Mouse (Mus musculus) kidney, adult 11 months (tissue): ENCODE results near the gene Snx5.

Experiments used
- DNase-seq: peaks from one replicate; pipeline ENCODE4 v3.0.0; 2022

Snx5 gene

GRCm38 (mm10) chr2:144270507-144271420 is at the start of gene Snx5, which contains the start of gene Mgme1:
Snx5 (minus strand) TSS chr2:144270906.
Mgme1 (plus strand) TSS chr2:144270663.
- peak; percentile 93 for DNase-seq

DNA sequence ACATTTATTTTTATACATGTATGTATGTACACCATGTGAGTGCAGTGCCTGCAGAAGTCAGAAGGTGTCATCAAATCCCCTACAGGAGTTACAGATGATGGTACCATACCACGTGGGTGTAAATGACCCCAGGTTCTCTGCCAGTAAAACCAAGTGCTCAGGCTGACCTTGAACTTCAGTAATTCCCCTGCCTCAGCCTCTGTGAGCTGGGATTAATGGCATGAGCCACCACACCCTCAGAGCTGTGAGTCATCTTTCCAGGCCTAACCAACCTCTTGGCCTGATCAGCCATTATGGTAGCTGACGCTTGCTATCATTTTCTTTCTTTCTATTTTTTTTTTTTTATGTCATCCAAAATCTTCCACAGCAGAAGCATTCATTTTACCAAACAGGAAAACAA is 40.7 kb upstream of the Snx5 start:
- no peak for DNase-seq

- no peak for DNase-seq
Observed at GRCm38 (mm10) chr2:144310273-144310672, 39.6 kb upstream of the Snx5 start.

GRCm38 (mm10) chr2:144308561-144308960 is 37.9 kb upstream of the Snx5 start:
- peak; percentile 88 for DNase-seq

- DNase-seq: no peak
Observed at GRCm38 (mm10) chr2:144305721-144306294, 35.1 kb upstream of the Snx5 start.

- no peak for DNase-seq
Observed at GRCm38 (mm10) chr2:144301101-144301500, 30.4 kb upstream of the Snx5 start.

DNA sequence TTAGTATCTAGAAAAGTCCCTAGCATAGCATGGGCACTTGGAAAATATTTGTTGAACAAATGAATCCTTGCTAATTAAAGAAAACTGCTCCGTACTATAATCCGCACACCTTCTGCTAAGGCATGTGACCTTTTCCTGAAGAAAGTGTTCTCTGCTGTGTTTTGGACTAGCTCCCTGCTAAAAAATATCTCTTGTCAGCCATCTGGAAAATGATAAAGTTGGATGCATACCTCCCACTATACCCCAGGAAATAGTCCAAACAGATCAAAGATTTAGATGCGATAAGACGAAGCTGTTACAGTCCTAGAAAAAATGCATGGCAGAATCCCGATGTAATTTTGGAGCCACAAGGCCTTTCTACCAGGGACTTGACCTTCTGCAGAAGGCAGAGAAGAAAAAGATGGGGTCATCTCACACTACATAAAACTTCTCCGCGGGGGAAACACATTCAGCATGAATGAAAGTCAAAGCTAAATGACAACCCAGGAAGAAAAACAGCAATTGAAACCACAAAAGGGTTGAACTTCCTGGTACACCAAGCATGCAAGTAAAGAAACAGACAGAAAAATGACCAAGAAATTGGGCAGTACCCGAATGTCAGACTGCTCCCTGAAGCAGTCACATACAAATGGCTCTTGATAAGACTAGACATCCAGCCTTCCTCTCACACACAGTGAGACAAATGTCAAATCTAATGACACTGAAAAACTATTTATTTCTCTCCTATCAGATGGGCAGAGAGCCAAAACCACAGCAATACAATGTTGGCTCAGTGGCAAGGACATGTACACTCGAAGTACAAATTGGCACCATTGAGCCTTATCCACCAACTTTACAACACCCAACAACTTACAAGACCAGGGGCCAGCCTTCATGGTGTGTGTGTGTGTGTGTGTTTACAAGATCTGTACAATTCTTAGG is 29.3 kb upstream of the Snx5 start:
- no peak for DNase-seq

DNA sequence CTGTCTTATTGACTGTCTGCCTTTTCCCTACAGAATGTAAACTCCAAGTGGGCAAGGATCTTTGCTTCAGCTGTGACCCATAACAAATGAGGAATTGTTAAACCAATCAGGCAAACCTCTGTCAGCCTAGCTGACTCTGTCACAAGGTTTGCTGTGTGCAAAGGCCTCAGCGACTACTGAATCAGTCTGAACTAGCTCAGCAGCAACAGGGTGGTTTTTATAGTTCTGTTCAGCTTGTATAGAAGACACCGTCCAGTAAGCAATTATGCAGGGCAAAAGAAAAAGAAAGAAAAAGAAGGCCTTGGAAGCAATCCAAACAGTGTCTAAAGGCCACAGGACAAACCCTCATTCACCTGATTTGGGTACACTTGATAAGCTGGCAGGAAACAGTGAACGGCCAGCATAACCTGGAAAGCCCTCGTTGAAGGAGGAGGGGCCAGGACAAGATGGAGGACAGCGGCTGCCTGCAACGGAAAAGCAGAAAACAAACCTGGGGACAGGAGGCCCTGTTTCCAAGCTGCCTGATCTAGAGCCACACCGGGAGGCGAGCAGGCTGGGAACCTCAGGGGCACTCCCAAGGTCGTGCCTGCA is 24.5 kb upstream of the Snx5 start:
- no peak for DNase-seq

GRCm38 (mm10) chr2:144291600-144292305 is 21.0 kb upstream of the Snx5 start:
- no peak for DNase-seq

GRCm38 (mm10) chr2:144290321-144290720 is 19.6 kb upstream of the Snx5 start:
- DNase-seq: no peak

DNA sequence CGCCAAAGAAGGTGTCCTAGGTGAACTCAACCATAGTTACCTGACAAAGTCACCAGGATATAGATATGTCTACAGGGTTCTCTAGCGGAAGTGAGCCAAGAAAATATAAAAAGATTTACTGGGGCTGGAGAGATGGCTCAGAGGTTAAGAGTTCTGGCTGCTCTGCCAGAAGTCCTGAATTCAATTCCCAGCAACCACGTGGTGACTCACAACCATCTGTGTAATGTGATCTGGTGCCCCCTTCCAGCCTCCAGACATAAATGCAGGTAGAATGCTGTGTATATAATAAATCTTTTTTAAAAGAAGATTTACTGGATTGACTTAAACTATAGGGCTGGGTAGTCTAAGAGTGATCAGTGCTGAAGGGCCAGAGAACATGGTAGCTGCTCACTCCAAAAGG is 10.7 kb upstream of the Snx5 start:
- DNase-seq: no peak

DNA sequence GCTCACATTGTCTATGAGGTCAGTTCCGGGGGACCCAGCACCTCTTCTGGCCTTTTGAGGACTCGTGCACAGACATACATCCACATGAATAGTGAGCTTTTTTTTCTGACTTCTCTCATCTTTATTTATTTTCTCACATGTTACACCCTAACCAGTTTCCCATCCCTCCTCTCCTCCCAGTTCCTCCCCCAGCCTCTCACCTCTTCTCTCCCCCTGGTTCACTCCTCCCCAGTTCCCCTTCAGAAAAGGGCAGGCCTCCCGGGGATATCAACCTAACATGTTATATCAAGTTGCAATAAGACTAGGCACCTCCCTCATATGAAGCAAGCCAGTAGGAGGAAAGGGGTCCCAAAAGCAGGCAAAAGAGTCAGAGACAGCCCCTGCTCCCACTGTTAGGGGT is 9.9 kb upstream of the Snx5 start:
- no peak for DNase-seq

GRCm38 (mm10) chr2:144279742-144280141 is 9.0 kb upstream of the Snx5 start:
- DNase-seq: peak; percentile 83

- DNase-seq: no peak
Observed at GRCm38 (mm10) chr2:144276885-144277284, 6.2 kb upstream of the Snx5 start.

- no peak for DNase-seq
Observed at GRCm38 (mm10) chr2:144274741-144275140, 4.0 kb upstream of the Snx5 start.

DNA sequence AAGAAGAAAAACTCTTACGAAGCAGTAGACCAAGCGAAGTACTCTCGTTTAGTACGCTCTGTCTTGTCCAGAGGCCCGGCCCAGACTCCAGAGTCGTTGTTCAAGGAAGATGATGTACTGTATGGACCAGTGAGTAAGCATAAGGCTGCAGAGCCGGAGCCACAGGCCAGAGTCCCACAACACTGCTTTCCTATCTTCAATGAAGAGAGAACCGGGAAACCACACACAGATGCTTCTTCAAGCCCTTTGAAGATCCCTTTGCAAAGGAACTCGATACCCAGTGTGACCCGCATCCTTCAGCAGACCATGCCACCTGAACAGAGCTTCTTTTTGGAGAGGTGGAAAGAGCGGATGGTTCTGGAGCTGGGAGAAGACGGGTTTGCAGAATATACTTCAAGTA is 1.4 kb upstream of the Snx5 start:
- no peak for DNase-seq

DNA sequence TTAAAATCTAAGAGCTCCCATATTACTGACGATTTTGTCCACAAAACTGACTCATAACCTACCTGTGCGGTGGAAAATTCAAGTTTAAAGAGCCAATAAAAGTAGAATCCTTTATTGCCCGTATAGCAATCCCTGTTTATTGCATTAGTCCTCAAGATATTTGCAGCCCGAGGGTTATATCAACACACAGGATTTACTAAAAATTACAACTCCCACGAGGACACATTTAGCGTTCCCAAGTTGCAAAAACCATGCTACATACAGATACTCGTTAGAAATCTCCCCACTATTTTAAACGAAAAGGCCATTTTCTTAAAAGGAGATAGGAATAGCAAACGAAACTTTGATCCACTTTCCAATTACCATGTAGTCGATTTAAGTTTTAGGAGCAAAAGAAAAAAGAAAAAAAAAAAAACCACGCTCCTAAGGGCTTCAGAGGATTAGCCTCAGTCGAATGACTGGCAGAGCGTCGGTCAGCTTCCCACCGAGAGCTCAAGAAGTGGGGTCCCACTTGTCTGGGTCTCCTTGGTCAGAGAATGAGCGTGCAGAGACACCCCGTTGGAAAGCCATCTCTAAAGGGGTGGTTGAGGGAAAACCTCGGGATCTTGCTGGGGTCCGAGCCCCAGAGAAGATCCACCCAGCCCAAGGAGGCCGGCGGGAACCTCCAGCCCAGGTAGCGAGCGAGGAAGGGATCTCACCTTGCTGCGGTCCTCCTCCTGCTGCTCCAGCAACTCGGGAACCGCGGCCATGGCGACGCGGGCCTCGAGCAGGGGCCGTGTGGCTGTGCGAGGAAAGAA is 829 bp downstream of the Snx5 start:
- DNase-seq: no peak

- DNase-seq: no peak
Observed at GRCm38 (mm10) chr2:144269306-144269650, 1.4 kb downstream of the Snx5 start.

GRCm38 (mm10) chr2:144268446-144269305 is 2.0 kb downstream of the Snx5 start:
- no peak for DNase-seq

DNA sequence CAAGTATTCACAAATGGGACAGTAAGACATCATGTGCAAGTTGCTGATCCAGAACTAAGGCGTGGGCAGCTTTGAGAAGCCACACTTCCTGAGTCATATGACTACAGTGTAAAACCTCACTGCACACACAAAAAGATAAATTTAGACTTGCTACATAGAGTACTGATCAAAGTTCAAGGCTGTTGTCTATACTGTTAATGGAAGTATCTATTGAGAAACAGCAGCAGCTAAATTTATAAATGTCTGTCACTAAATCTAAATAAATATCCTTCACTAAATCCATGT is 3.0 kb downstream of the Snx5 start:
- no peak for DNase-seq
